Mouse (Mus musculus) regulatory T cell (primary cell): ENCODE results near the gene Lrrn2.

Source experiments
- in situ Hi-C: fragments of 300-600 bp; cut with MboI, MseI; formaldehyde crosslinking; loops from one replicate; pipeline ENCODE4 v1.15.1; 2025; ENCODE audit warnings: high pct_unique_total_duplicates

Lrrn2 gene

DNA sequence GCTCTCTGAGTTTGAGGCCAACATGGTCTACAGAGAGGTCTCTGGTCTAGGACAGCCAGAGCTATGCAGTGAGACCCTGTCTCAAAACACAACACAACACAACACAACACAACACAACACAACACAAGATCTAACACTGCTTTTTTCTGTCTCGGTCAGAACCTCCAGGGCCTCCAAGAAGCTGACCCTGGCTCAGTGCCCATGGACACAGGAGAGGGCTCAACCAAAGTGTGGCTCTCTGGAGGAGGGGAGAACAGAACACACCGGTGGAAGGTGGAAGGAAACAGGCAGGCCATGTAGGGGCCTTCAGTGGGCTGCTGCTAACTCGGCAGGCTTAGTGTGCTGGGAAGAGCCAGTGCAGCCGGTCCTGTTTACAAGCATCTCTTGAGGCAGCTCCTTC lies 5.6 kb downstream of the Lrrn2 start:
- in situ Hi-C loops: no loop called here

DNA sequence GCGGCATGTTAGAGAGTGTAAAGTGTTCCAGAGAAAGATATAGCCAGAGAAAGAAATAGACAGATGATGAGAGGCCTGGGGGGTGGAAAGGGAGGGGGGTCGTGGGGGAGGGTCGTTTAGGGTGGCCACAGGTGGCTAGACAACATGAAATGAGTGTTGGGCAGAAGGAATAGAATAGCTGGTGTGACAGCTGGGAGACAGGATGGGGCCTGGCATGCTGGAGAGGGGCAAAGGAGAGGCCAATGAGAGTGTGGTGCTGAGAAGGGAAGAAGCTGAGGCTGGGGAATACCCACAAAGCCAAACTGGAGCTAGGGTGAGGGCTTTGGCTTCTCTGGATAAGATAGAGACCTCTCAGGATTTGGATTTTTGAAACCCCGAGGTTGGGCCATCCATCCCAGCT lies 6.6 kb downstream of the Lrrn2 start:
- in situ Hi-C loops: no loop called here

DNA sequence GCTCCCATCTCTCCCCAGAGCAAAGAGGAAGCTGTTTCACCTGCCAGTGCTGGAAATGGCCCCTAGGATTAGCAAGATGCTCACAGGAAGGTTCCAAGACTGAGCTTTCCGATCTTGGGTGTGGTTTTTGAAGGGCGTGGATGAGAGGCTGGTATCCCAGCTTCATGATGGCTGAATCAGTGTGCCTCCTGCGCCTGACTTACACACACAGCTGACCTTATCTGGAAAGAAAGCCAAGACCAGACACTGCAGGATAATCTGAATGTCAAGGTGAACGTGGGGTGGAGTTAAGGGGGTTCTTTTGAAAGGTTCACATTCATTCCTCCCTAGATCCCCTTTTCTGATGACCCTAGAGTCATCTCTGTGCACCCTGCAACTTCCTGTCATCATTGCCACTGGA lies 8.7 kb downstream of the Lrrn2 start:
- in situ Hi-C loops: no loop called here

DNA sequence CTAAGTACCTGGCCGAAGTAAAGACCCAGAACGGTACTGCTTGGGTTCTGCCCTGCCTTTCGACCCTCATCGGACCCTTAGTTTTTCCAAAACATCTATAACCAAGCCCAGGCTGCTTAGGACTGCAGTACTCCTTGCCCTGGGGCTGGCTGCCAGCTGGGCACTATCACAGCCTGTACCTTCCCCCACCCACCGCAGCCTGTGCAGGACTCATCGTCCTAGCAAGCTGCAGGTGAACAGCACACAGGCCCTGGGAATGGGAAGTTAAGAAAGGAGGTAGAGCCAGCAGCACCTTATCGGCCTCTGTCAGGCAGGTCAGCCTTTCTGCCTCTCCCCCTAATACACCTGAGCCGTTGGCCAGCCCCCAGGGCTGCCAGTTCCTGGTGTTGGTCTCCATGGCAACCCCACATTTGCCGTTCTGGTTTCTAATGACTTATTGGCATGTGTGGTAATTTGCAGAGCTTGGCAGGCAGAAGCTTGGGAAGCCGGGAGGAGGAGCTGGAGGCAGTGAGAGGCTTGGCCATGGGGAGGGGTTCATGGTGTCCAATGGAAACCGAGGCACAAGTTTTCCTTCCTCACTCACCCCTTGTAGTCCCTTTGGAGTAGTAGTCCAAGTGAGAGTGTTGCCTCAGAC lies 10.2 kb downstream of the Lrrn2 start:
- in situ Hi-C loops: no loop called here

DNA sequence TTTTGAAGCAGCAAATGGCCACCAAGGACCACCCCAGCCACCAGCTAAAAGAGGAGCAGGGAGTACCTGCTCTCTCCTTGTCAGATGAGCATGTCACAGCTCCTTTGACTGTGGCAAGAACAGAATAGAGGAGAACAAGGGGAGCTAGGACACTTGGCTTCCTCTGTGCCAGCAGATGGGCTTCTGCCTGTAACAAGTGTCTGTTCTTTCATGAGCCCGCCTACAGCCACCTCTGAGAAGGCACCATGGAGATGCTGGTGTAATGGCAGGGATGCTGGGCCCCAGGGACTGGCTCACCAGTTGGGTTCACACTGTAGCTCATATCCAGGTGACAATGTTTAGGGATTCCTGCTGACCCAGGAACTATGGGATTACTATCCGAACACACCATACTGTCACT lies 12.0 kb downstream of the Lrrn2 start:
- in situ Hi-C loops: no loop called here

DNA sequence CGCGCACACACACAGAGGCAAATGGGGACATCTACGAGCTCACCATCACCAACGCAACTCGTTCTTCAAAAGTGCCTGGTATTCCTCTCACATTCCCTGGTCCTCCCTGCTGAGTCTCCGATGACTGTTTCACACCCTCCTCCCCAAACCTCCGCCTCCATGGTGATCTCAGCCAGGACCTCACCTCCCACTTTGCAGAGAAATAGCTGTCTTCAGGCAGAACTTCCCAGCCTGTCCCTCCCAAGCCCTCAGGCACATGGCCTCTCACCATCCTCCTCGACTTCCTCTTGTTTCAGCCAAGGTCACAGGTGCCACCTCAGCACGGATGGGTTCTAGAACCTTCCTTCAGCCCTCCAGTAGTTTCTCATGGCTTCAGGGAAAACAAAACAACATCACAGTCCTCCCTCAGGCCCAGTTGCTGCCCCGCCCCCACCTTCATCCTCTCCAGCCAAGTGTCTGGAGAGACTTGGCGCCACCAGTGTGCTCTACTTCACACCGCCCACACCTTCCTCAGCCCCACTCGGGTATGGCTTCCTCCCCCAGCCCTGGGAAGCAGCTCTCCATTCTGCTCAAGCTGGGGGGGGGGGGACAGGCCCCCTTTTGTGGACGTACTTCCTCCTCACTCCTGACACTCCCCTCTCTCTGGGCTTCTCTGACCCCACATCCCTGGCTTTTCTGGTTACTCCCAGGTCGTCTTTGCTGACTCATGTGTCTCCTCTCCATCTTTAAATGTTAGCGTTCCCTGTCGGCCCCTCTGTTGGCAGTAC lies 13.4 kb downstream of the Lrrn2 start:
- in situ Hi-C loops: no loop called here

DNA sequence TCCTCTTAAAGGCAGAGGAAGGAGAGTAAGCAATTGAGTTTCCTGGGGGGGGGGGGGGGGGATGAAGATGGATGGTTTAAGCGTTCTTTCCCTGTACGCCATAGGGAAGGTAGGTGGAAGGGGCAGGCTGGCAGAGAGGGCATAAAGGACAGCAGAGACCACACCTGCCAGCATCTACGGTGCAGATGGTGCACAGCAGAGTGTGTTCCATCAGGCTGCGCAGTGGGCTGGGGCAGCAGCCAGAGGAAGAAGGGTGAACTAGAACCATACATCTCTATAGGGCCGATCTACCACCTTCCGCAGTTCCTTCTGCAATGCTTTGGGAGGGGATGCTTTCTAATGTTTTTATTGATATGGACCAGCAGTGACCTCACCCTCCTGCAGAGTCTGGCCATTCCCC lies 19.0 kb downstream of the Lrrn2 start:
- in situ Hi-C loops: no loop called here

DNA sequence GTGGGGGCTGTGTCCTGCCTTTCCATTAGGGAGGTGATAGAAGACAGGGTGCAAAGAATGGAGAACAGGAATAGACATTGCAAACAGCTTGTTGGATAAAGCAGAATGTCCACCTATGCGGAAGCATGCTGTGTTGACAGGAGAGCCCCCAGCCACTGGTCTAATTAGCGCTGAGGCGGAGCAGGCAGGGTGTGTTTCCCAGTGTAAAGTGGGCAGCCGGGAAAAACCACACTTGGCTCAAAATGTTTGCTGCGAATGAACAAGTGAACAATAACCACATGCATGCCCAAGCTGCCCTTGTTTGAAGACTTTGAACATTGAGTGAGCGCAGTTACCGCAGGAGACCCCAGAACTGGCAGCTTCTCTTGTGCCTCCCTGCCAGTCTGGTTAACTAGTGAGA lies 19.6 kb downstream of the Lrrn2 start:
- in situ Hi-C loops: no loop called here

DNA sequence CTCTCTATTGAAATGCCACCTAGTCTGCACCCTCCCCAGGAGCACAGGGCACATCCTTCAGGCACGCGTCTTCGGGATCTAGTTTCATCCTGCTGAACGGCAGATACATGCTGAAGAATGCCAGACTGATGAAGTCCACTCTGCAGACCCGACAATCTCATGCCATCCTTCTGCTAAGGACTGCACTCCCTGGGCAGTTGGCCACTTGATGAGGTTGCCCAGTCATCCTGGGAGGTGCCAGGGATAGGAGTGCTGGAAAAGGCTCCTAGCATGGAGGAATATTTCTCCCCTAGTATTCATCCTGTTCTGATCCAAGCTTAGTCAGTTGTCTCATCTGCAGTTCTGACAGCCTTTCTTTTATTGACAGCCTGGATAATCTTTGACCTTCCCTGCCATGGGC lies 20.9 kb downstream of the Lrrn2 start:
- in situ Hi-C loops: no loop called here

DNA sequence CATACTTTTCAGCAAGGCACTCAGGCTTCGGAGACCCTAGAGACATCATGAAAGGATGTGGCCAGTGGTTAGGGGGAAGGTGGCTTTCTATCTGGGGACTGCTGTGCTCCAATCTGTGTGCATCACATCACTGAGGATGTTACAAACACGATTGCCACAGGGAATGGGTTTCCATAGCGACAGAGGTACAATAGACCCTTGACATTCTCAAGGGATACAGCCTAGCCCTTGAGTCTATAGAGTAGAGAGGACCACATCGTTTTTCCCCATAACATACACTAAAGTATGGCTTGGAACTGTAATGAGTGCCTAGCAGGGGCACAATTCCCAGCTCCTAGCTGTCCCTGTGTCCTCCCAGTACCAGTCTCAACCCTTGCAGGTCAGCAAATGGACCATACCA lies 23.4 kb downstream of the Lrrn2 start:
- in situ Hi-C loops: no loop called here

DNA sequence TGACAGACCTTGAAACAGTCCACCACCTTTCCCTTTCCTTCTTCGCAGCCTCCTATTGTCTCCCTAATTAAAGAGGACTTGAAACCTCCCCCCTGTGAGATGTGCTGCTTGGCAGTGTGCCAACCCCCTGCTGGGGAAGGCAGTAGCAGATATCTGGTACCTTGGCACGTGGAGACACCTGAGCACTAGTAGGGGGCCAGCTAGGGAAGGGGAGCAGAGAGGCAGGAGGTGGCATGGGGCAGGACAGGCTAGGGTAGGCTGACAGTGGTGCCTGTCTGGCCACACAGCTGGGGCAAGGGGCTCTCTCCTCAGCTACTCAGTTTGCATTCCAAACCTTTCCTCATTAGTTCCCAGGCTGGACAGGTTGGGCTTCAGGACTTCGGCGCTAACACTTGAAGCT lies 29.0 kb downstream of the Lrrn2 start:
- in situ Hi-C loops: no loop called here

DNA sequence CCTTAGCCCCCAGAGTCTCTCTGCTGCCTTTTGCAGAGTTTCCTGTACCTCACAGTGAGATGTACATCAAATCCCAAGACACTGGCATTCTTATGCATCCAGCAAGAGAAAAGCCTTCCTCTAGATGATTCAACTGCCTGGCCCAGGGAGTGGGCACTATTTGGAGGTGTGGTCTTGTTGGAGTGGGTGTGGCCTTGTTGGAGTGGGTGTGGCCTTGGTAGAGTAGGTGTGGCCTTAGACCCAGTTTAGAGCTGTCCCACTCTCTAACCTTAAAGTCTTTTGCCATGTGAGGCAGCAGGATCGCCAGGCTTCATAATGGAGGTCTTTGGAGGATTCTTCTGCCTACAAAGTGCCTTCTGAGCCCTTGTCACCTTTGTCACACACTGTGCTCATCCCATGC lies 29.9 kb downstream of the Lrrn2 start:
- in situ Hi-C loops: no loop called here

DNA sequence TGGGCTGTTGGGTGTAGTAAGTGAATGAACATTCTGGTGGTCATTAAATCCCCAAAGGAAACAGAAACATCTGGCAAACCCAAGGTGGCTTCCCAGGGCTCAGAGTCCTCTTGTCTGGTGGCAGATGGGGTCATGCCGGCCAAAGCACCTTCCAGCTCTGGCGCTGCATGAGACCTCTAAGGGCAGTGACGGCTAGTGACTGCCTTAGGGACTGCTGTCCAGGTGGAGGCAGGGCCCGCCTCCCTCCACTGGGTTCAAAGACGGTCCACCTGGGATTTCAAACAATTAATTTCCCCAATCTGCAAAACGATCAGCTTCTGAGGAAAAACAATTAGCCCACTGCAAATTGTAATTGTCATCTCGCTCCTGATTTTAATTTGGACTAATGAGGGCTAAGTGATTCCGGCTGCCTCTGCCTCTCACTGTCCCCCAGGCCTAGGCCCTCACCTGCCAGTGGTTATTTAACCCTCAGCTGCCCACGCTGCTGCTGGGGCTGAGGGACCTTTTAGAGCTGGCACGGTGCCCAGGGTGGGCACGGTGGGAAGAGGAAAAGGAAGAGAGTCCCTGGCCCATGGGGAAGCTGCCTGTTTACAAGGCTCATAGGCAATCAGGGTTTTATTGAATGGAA lies 30.5 kb downstream of the Lrrn2 start:
- in situ Hi-C loops: no loop called here

DNA sequence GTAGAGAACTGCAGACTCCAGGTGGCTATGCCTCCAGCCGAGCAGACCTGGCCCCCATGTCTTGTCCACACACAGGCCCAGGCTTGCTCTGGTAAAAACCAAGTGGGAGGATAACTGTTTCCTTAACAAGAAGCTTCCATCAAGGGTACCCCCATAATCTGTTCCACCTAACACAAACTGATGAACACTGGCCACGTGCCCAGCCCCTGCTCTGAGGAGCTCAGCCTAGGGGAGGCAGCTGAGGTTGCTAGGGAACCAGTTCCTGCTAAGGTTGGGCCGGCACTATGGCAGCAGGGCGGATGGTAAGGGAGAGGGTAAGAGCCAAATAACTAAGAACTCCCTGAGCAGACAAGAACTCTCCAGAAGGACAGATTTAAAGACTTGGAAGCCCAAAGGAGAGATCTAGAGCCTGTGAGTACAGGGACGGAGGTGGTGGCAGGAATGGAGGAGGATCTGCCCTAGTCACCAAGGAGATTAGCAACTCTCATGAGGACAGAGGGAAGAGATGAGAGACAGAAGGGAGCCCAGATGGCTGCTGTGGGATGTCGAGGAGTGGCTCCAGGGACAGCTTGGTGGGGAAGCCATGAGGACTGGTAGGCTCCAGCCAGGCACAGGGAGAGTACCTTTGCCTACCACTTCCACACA lies 35.9 kb downstream of the Lrrn2 start:
- in situ Hi-C loops: no loop called here

DNA sequence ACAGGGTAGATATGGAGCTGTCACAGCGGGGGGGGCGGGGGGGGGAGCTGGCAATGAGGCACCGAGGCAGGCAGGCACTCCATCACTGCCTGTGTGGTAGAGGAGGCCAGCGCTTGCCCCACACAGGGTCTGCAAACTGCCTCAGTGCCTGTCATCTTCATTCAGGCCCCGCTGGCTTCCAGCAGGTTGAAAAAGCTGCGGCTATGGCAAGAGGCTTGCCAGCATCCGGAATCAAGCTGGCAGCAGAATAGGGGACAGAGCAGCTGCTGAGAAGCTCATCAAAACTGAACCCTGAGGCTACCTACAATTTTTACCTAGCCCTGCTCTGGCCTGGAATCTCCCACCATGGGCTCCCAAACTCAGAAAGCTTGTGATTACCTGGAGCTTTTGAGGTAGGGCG lies 37.5 kb downstream of the Lrrn2 start:
- in situ Hi-C loops: no loop called here

DNA sequence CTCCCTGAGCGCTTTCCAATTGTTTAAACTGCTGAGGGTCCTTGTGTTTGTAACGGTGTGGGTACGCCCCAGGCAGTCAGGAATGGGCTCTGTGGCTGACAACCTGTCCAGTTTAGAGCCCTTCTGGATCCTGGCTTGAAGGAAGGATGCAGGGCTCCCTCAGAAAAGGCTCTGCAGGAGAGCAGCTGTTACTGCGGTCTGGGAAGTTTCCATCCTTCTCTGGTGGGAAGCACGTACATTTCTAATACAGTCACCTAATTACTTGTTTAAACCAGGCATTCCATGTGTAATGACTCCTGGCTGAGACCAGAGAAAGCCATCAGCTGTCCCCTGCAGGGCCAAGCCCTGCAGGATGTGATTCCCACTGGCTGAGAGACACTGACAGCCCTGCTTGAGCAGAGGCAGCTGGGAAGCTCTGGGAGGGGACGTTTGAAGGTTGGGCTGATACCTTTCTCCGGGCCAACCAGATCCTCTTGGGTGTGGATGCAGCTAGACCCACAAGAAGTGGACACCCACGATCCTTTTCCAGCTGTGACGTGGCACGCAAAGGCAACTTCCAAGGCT lies 38.1 kb downstream of the Lrrn2 start:
- in situ Hi-C loops: no loop called here

DNA sequence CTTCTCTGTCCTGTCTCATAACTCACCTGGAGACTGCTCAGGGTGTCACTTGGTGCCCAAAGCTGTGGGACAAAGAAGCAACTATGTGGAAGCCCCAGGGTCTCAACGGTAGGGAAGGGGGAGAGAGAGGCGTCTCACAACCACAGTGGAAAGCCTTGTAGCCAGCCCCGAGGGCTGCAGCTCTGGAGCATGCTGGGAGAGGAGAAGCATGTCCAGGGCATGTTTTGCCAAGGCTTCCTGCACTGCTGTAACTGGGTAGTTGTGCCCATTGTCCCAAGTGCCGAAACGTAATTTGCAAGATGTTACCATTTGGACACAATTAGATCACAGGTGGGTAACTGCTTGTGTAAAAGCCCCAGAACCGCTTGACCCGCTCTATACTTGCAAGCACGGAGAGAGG lies 39.2 kb downstream of the Lrrn2 start:
- in situ Hi-C loops: no loop called here

DNA sequence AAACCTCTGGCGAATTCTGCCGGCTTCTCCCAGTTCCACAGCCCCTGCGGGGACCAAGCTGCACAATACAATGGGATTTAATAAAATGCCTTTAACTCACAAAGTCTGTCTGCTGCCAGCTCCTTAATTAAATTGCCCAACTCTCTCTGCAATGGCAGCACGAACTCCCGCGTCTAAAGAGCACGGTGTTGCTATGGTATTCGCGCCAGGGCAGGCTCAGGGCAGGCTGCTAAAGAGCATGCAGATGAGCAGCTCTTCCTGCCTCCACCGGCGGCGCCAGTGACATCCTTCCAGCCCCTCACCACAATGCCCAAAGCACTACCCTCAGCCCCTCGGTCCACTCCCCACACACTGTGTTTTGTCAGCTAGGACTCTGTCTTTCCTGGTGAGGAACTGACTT lies 41.0 kb downstream of the Lrrn2 start:
- in situ Hi-C loops: no loop called here

DNA sequence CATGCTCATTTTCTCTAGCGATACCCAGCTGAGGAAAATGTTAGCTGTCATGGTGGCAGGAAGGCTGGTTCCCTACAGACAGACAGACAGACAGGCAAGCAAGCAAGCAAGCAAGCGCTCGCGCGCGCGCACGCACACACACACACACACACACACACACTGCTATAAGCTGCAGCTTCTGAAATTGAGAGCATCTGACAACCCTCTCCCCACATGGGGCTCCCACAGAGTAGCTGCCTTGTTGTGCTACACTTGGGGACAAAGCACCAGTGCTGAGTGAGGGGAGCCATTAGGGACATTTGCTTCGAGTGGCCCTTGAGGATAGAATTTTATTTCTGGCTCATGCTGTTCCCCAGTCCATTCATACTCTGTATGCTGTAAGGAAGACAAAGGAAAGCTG lies 42.2 kb downstream of the Lrrn2 start:
- in situ Hi-C loops: no loop called here

DNA sequence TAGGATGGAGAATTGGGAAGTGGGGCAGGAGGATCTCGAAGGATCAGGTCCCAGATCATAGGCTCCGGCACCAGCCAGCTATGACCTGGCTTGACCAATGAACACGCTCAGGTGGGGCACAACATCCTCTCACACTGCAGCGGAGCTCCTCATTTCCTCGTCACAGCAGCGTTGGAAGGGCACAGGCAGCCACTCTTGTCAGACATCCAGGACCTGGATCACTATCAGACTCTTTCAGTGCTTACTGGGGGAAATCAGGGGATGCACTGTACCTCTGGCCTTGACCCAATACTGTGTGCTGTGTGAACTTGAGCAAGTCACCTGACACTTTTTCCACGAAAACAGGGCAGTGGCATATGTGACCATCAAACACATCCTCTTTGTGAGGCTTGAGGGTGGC lies 45.2 kb downstream of the Lrrn2 start:
- in situ Hi-C loops: no loop called here

DNA sequence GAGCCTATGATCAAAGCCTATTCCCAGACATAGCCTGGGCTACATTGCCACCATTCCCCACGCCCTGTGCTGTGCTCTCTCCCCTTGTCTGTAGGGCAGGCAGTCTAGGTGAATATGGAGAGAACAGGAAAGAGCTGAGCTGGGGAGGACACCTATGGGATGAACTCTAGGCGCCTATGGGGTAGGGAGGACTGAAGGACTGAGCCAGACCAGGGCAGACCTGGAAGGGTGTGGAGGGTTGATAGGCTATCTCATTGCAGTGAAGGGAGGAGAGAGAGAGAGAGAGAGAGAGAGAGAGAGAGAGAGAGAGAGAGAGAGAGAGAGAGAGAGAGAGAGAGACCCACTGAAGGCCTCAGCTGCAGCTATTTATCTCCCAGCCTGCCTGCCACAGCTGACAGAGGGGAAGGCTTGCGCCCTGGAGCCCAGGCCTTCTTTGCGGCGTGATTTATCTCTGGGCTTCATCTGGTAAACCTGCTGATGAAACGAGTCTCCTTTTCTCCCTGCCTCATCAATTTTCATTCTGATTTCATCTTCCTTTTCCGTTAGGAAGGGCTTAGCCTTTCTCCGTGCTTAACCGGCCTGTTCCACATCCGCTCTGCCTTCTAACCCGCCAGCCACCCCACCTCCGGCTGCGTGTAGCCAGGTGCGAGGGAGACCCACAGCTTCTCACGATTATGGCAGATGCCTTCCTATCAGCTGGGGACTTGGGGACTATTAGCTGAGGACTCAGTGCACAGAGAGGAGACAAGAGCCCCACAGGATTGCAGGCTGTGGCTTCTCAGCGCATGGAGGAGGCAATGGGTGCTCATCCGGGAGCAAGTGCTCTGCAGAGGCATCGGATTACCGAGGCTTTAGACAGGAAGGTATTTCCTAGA lies 48.2 kb downstream of the Lrrn2 start:
- in situ Hi-C loops: no loop called here

DNA sequence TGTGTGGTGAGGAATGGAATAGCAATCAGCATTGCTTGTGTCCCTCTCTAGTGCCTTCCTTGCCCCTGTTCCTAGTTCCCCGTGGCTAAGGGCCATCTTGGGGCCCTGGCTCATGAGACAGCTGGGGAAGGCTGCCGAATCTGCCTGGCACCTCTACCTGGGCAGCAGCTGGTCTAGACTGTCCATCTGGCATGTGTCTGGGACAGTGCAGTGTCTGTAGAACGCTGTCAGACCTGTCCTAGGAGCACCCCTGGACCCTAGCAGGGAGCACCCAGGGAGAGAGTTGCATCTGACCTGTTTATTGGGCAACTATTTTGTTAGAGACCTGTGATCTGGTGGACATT lies 48.8 kb downstream of the Lrrn2 start:
- in situ Hi-C loops: no loop called here
